In the genomic region with DNA sequence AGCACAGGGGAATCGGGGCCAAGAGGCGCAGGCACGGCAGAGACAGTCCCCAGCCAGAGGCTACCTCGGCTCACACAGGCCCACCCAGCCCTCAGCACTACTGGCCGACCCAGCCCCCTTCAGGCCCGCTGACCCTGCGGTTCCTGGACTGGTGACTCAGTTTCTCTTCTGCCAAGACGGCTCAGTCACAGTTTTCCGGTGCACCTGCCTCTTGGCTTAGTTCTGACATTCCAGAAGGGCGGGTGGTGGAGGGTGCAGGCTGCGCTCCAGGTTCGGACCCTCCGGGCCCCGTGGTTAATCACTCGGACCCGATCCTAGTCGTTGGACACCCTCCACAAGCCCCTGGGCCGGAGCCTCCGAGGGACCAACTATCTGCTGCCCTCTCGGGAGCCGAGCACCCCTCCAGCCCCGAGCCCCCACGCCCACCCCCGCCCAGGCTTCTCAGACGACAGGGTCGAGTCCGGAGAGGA, we compare ENCODE assay signal across 8 mouse cellular contexts. TPM values are rescaled to one million over a fixed set of nuclear protein-coding genes. Genes with fewer than 3 reads are reported as not detected.
A peak's percentile ranks its signal among the peaks of the same experiment; 100 is the strongest.
DNase-seq lines count a peak whose midpoint lies in the region; ATAC-seq and TF ChIP-seq lines count a peak whose summit lies in the region.

No protein-coding gene starts in this region.

- under 1% methylated on average over 27 of the region's 27 CpGs for WGBS in heart, embryonic 13.5 days
- 2% methylated on average over 27 of the region's 27 CpGs for WGBS in embryonic facial prominence, embryonic 13.5 days
- WGBS in intestine, embryonic 16.5 days = under 1% methylated on average over 26 of the region's 27 CpGs
- 2% methylated on average over 27 of the region's 27 CpGs for WGBS in midbrain, embryonic 13.5 days

- no peak for TF ChIP-seq POLR2A in ES-Bruce4 (IDR thresholded peaks at IDR 0.05; ENCODE audit: insufficient read depth, low read length)

- intact Hi-C loops in left cerebral cortex, postnatal 4 days (cut with DNase I) = no loop called here

- ATAC-seq in heart, embryonic 13.5 days (ENCODE audit: extremely low read depth, insufficient number of reproducible peaks, low FRiP score, low TSS enrichment) = no peak
- peak; percentile 45; the same call in 1 of the 2 replicates for ATAC-seq in embryonic facial prominence, embryonic 13.5 days (ENCODE audit: insufficient number of reproducible peaks, insufficient read depth, low FRiP score, low TSS enrichment, low read depth)
- ATAC-seq in intestine, embryonic 16.5 days = peak; percentile 54
- peak; percentile 69 for ATAC-seq in midbrain, embryonic 13.5 days

- peak overlapping the region; percentile 99 for H3K9ac ChIP-seq in heart, embryonic 13.5 days
- H3K9ac ChIP-seq in ES-Bruce4 (ENCODE audit: low read depth, poor library complexity, severe bottlenecking) = peak overlapping the region; percentile 90
- H3K9ac ChIP-seq in embryonic facial prominence, embryonic 13.5 days = peak overlapping the region; percentile 96
- H3K9ac ChIP-seq in intestine, embryonic 16.5 days (ENCODE audit: low read depth, low read length) = peak overlapping the region; percentile 91
- H3K9ac ChIP-seq in midbrain, embryonic 13.5 days (replicated peaks) = peak overlapping the region; percentile 94

- H3K4me2 ChIP-seq in heart, embryonic 13.5 days = peak overlapping the region; percentile 93
- peak overlapping the region; percentile 90 for H3K4me2 ChIP-seq in embryonic facial prominence, embryonic 13.5 days
- peak overlapping the region; percentile 90 for H3K4me2 ChIP-seq in intestine, embryonic 16.5 days (ENCODE audit: low read depth, low read length)
- H3K4me2 ChIP-seq in midbrain, embryonic 13.5 days (replicated peaks) = peak overlapping the region; percentile 97

- H3K27me3 ChIP-seq in heart, embryonic 13.5 days (replicated peaks) = no peaks in the 10 kb centered on the region
- H3K27me3 ChIP-seq in ES-Bruce4 (ENCODE audit: control insufficient read depth, insufficient read depth, low read length, poor library complexity, severe bottlenecking) = no peaks in the 10 kb centered on the region
- H3K27me3 ChIP-seq in embryonic facial prominence, embryonic 13.5 days = no peaks in the 10 kb centered on the region
- H3K27me3 ChIP-seq in intestine, embryonic 16.5 days (replicated peaks; ENCODE audit: control insufficient read depth, insufficient read depth, low read length) = no peaks in the 10 kb centered on the region
- no peaks in the 10 kb centered on the region for H3K27me3 ChIP-seq in midbrain, embryonic 13.5 days

- no peak for TF ChIP-seq EP300 in ES-Bruce4 (IDR thresholded peaks at IDR 0.05; ENCODE audit: insufficient read depth, low read depth, low read length)

- H3K4me1 ChIP-seq in heart, embryonic 13.5 days = peaks cover 31% of the 10 kb centered on the region
- H3K4me1 ChIP-seq in ES-Bruce4 (ENCODE audit: control insufficient read depth, insufficient read depth, low read length) = no peaks in the 10 kb centered on the region
- peaks cover 17% of the 10 kb centered on the region for H3K4me1 ChIP-seq in embryonic facial prominence, embryonic 13.5 days
- peaks cover 10% of the 10 kb centered on the region for H3K4me1 ChIP-seq in intestine, embryonic 16.5 days (ENCODE audit: control insufficient read depth, insufficient read depth, low read length)
- H3K4me1 ChIP-seq in midbrain, embryonic 13.5 days (replicated peaks) = peaks cover 28% of the 10 kb centered on the region

- H3K36me3 ChIP-seq in heart, embryonic 13.5 days = peaks cover 37% of the 10 kb centered on the region
- H3K36me3 ChIP-seq in ES-Bruce4 (ENCODE audit: control insufficient read depth, insufficient read depth, low read length, poor library complexity, severe bottlenecking) = peaks cover 8% of the 10 kb centered on the region
- peaks cover 33% of the 10 kb centered on the region for H3K36me3 ChIP-seq in embryonic facial prominence, embryonic 13.5 days
- 0 out of 2 replicates have a peak, but pooled peaks cover 12% of the 10 kb centered on the region for H3K36me3 ChIP-seq in intestine, embryonic 16.5 days (ENCODE audit: control insufficient read depth, insufficient read depth, low read length)
- H3K36me3 ChIP-seq in midbrain, embryonic 13.5 days = peaks cover 36% of the 10 kb centered on the region

- no peak for TF ChIP-seq CTCF in ES-Bruce4 (IDR thresholded peaks at IDR 0.05; ENCODE audit: low read depth, low read length)

- peak overlapping the region; percentile 95 for H3K27ac ChIP-seq in heart, embryonic 13.5 days (replicated peaks)
- H3K27ac ChIP-seq in ES-Bruce4 (ENCODE audit: insufficient read depth, low read length) = no peak overlapping the region
- H3K27ac ChIP-seq in embryonic facial prominence, embryonic 13.5 days = peak overlapping the region; percentile 94
- H3K27ac ChIP-seq in intestine, embryonic 16.5 days (ENCODE audit: low read length) = peak overlapping the region; percentile 97
- H3K27ac ChIP-seq in midbrain, embryonic 13.5 days = peak overlapping the region; percentile 96

- no peaks in the 10 kb centered on the region for H3K9me3 ChIP-seq in heart, embryonic 13.5 days
- no peaks in the 10 kb centered on the region for H3K9me3 ChIP-seq in ES-Bruce4 (replicated peaks; ENCODE audit: control insufficient read depth, insufficient read depth, low read length, poor library complexity, severe bottlenecking)
- no peaks in the 10 kb centered on the region for H3K9me3 ChIP-seq in embryonic facial prominence, embryonic 13.5 days
- H3K9me3 ChIP-seq in intestine, embryonic 16.5 days (ENCODE audit: control insufficient read depth, low read length) = no peaks in the 10 kb centered on the region
- H3K9me3 ChIP-seq in midbrain, embryonic 13.5 days = no peaks in the 10 kb centered on the region

- H3K4me3 ChIP-seq in heart, embryonic 13.5 days = peak overlapping the region; percentile 94
- peak overlapping the region; percentile 85 for H3K4me3 ChIP-seq in ES-Bruce4 (ENCODE audit: low read depth, low read length)
- H3K4me3 ChIP-seq in embryonic facial prominence, embryonic 13.5 days = peak overlapping the region; percentile 86
- H3K4me3 ChIP-seq in intestine, embryonic 16.5 days (ENCODE audit: low read length) = peak overlapping the region; percentile 90
- H3K4me3 ChIP-seq in midbrain, embryonic 13.5 days (replicated peaks) = peak overlapping the region; percentile 92

- DNase-seq in heart, adult 11 months = no peak
- no peak for DNase-seq in natural killer cell, adult 2 months (ENCODE audit: low spot score in 2 of 2)
- DNase-seq in left cerebral cortex, postnatal 4 days = no peak

RNA-seq across cellular contexts. Expression of gene Sh2b1, which starts 0.7 kb away (rescaled TPM):
- 40.7 and 41.2 TPM in 2 replicates for polyA plus RNA-seq in heart, embryonic 13.5 days (2015; fragmentation: Nextera tagmentation; extraction: Ambion mirVana)
- polyA plus RNA-seq in ES-Bruce4 (2011; ENCODE audit: insufficient read depth, insufficient read length, low read depth, missing spikeins) = 41.8 and 43.8 TPM in 2 replicates
- polyA plus RNA-seq in embryonic facial prominence, embryonic 13.5 days (2015; fragmentation: Nextera tagmentation; extraction: Ambion mirVana) = 53.4 and 57.8 TPM in 2 replicates
- 43.2 and 44.6 TPM in 2 replicates for polyA plus RNA-seq in intestine, embryonic 16.5 days (2015; fragmentation: Nextera tagmentation; extraction: Ambion mirVana)
- polyA plus RNA-seq in midbrain, embryonic 13.5 days (2015; fragmentation: Nextera tagmentation; extraction: Ambion mirVana) = 63.7 and 69.5 TPM in 2 replicates
- total RNA-seq in left cerebral cortex, postnatal 4 days (2021) = 10 to 100 TPM; 72.5 to 77.7 TPM

RNA-seq across cellular contexts. Expression of gene Atp2a1, which starts 11.6 kb away (rescaled TPM):
- polyA plus RNA-seq in heart, embryonic 13.5 days (2015; fragmentation: Nextera tagmentation; extraction: Ambion mirVana) = 1.3 and 2.2 TPM in 2 replicates
- polyA plus RNA-seq in ES-Bruce4 (2011; ENCODE audit: insufficient read depth, insufficient read length, low read depth, missing spikeins) = 0.40 and 0.53 TPM in 2 replicates
- polyA plus RNA-seq in embryonic facial prominence, embryonic 13.5 days (2015; fragmentation: Nextera tagmentation; extraction: Ambion mirVana) = 7.9 and 11.5 TPM in 2 replicates
- polyA plus RNA-seq in intestine, embryonic 16.5 days (2015; fragmentation: Nextera tagmentation; extraction: Ambion mirVana) = 1.1 and 1.3 TPM in 2 replicates
- polyA plus RNA-seq in midbrain, embryonic 13.5 days (2015; fragmentation: Nextera tagmentation; extraction: Ambion mirVana) = 0.32 and 0.49 TPM in 2 replicates
- under 1 TPM in 1 of 2 experiments, not detected in 1; 0.12 TPM for total RNA-seq in left cerebral cortex, postnatal 4 days (2021)

RNA-seq across cellular contexts. Expression of gene Tufm, which starts 12.6 kb away (rescaled TPM):
- 160 and 181 TPM in 2 replicates for polyA plus RNA-seq in heart, embryonic 13.5 days (2015; fragmentation: Nextera tagmentation; extraction: Ambion mirVana)
- 100 and 102 TPM in 2 replicates for polyA plus RNA-seq in ES-Bruce4 (2011; ENCODE audit: insufficient read depth, insufficient read length, low read depth, missing spikeins)
- polyA plus RNA-seq in embryonic facial prominence, embryonic 13.5 days (2015; fragmentation: Nextera tagmentation; extraction: Ambion mirVana) = 129 and 131 TPM in 2 replicates
- 229 and 244 TPM in 2 replicates for polyA plus RNA-seq in intestine, embryonic 16.5 days (2015; fragmentation: Nextera tagmentation; extraction: Ambion mirVana)
- 117 and 124 TPM in 2 replicates for polyA plus RNA-seq in midbrain, embryonic 13.5 days (2015; fragmentation: Nextera tagmentation; extraction: Ambion mirVana)
- 10 to 100 TPM; 80.9 to 96.5 TPM for total RNA-seq in left cerebral cortex, postnatal 4 days (2021)

RNA-seq across cellular contexts. Expression of gene Atxn2l, which starts 28.7 kb away (rescaled TPM):
- 32.8 and 36.1 TPM in 2 replicates for polyA plus RNA-seq in heart, embryonic 13.5 days (2015; fragmentation: Nextera tagmentation; extraction: Ambion mirVana)
- polyA plus RNA-seq in ES-Bruce4 (2011; ENCODE audit: insufficient read depth, insufficient read length, low read depth, missing spikeins) = 160 and 172 TPM in 2 replicates
- 54.0 and 56.8 TPM in 2 replicates for polyA plus RNA-seq in embryonic facial prominence, embryonic 13.5 days (2015; fragmentation: Nextera tagmentation; extraction: Ambion mirVana)
- 25.8 and 29.4 TPM in 2 replicates for polyA plus RNA-seq in intestine, embryonic 16.5 days (2015; fragmentation: Nextera tagmentation; extraction: Ambion mirVana)
- 65.1 and 76.5 TPM in 2 replicates for polyA plus RNA-seq in midbrain, embryonic 13.5 days (2015; fragmentation: Nextera tagmentation; extraction: Ambion mirVana)
- 100 to 1,000 TPM; 164 to 165 TPM for total RNA-seq in left cerebral cortex, postnatal 4 days (2021)

RNA-seq across cellular contexts. Expression of gene Rabep2, which starts 46.0 kb away (rescaled TPM):
- polyA plus RNA-seq in heart, embryonic 13.5 days (2015; fragmentation: Nextera tagmentation; extraction: Ambion mirVana) = 19.1 and 19.4 TPM in 2 replicates
- 18.5 and 19.7 TPM in 2 replicates for polyA plus RNA-seq in ES-Bruce4 (2011; ENCODE audit: insufficient read depth, insufficient read length, low read depth, missing spikeins)
- 30.8 and 34.0 TPM in 2 replicates for polyA plus RNA-seq in embryonic facial prominence, embryonic 13.5 days (2015; fragmentation: Nextera tagmentation; extraction: Ambion mirVana)
- 22.6 and 25.0 TPM in 2 replicates for polyA plus RNA-seq in intestine, embryonic 16.5 days (2015; fragmentation: Nextera tagmentation; extraction: Ambion mirVana)
- 23.7 and 25.9 TPM in 2 replicates for polyA plus RNA-seq in midbrain, embryonic 13.5 days (2015; fragmentation: Nextera tagmentation; extraction: Ambion mirVana)
- 10 to 100 TPM; 18.6 to 19.9 TPM for total RNA-seq in left cerebral cortex, postnatal 4 days (2021)
